Mouse (Mus musculus): ENCODE results near the gene Wwp2.

DNA sequence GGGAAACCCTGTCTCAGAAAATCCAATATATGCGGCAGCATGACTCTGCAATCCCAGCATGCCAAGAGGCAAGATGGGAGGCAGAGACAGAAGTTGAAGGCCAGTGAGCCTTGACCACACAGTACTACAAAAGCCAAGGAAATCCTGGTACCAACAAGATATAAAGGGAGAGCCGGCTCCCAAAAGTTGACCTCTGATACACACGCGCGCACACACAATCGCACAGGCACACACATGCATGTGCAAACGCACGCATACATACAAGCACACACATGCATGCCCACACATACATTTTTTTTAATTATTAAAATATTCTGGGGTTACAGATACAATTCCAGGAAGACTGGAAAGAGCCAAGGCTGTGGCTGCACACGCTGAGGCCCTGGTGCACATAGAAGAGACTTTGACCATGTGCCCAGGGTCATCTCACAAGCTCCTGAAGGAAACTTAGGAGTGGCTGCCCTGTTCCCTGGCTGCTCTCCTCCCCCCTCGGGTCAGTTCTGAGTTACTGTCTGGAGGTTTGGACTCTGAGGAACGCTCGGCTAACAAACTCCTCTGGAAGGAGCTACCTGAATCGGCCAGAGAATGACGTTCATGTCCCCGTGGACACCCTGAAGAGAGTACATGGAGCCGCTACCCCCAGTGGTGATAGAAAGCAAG, 45.6 kb upstream of the Wwp2 start:
- TF ChIP-seq E2F4 (IDR thresholded peaks at IDR 0.05; ENCODE audit: insufficient read depth) (no peak), USF1 (IDR thresholded peaks at IDR 0.05; ENCODE audit: low read depth) (no peak), MAX (IDR thresholded peaks at IDR 0.05; ENCODE audit: low read depth) (no peak), POLR2A (IDR thresholded peaks at IDR 0.05; ENCODE audit: insufficient read length, low read depth) (no peak), POLR2AphosphoS2 (IDR thresholded peaks at IDR 0.05; ENCODE audit: insufficient read length, low read depth) (no peak), SRF (IDR thresholded peaks at IDR 0.05; ENCODE audit: control insufficient read depth, insufficient read length, low read depth) (no peak), REST (IDR thresholded peaks at IDR 0.05; ENCODE audit: insufficient read depth, insufficient read length) (no peak), TCF3 (IDR thresholded peaks at IDR 0.05; ENCODE audit: insufficient read length, low read depth) (no peak), MYOG (IDR thresholded peaks at IDR 0.05; ENCODE audit: control insufficient read depth in 1 of 3, insufficient read depth in 1 of 3, insufficient read length in 2 of 3, low read depth in 2 of 3) (no peak), TCF12 (IDR thresholded peaks at IDR 0.05; ENCODE audit: insufficient read depth, poor library complexity, severe bottlenecking) (no peak), CEBPB (IDR thresholded peaks at IDR 0.05; ENCODE audit: insufficient read depth, poor library complexity, severe bottlenecking) (no peak), MYOD1 (IDR thresholded peaks at IDR 0.05; ENCODE audit: control insufficient read depth in 1 of 3, insufficient read length in 2 of 3, low read depth in 2 of 3) (no peak)

All from myocyte (in vitro differentiated cells).